Mouse (Mus musculus) thymus, adult 2 months (tissue): ENCODE results near the gene Rmnd5a.

Experiments
- CTCF ChIP-seq: fragments of 200-500 bp; IDR thresholded peaks from 2 replicates; pipeline ENCODE4 v1.5.1; 2012; ENCODE audit warnings: mild to moderate bottlenecking, control low read depth, low read length, moderate library complexity, borderline replicate concordance; ENCODE audit not compliant: control insufficient read depth, poor library complexity, insufficient read depth; ENCODE audit errors: extremely low read depth
- POLR2A ChIP-seq: fragments of 200-500 bp; IDR thresholded peaks from 2 replicates; pipeline ENCODE4 v1.6.1; 2012; ENCODE audit warnings: mild to moderate bottlenecking, low read length, control low read depth, moderate library complexity; ENCODE audit not compliant: control insufficient read depth, poor library complexity, insufficient read depth; ENCODE audit errors: extremely low read depth

- TF ChIP-seq CTCF = no peak
- TF ChIP-seq POLR2A = no peak
Observed at GRCm38 (mm10) chr6:71423116-71423515, 17.3 kb downstream of the Rmnd5a start.
